Mouse (Mus musculus): ENCODE measurements around the gene Armc7.
"Not testable (repeated sequence)": the region's sequence is repeated elsewhere in the genome, so short reads cannot be mapped to it uniquely, and the experiment has no call there.

GRCm38 (mm10) chr11:115454822-115455221, 20.6 kb upstream of the Armc7 start:
- TF ChIP-seq CTCF (IDR thresholded peaks at IDR 0.05; ENCODE audit: low read depth, low read length), result peak; percentile 21
- TF ChIP-seq POLR2A (IDR thresholded peaks at IDR 0.05; ENCODE audit: insufficient read depth, low read length), result not testable (repeated sequence)

Measured in ES-Bruce4 (cell line).